Mouse (Mus musculus): Measurements from ENCODE around the gene Ccdc186. TPM values are rescaled to one million over a fixed set of nuclear protein-coding genes. Genes with fewer than 3 reads are reported as not detected.
"Not testable (repeated sequence)": the region's sequence is repeated elsewhere in the genome, so short reads cannot be mapped to it uniquely, and the experiment has no call there.

The Ccdc186 gene
- polyA plus RNA-seq, 1 experiment from 2014 or later: 25.4 TPM

DNA sequence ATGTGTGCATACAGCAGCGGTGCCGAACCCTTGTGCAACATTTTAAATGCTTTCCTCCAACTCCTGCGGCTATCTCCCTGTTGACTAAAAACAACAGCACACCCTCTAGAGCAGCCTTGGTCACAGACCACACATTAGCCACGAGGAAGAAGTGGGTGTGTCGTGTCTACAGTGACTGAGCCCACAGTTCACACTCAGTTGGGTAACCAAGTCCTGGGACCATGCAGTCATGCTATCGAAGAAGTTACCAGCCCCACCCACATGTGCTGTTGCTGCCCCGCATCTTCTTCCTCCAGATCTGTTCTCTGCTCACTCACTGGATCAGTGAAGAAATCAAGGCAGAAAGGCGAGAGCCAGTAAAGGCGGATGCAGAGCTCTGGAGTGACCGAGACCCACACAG is 65.6 kb downstream of the Ccdc186 start:
- ATAC-seq (ENCODE audit: insufficient number of reproducible peaks, insufficient read depth, low FRiP score, low read depth): no peak
- 82% methylated on average over 10 of the region's 10 CpGs for WGBS
- H3K27ac ChIP-seq (ENCODE audit: low read length): no peak overlapping the region
- no peaks in the 10 kb centered on the region for H3K4me1 ChIP-seq (ENCODE audit: control insufficient read depth, insufficient read depth, low read length)
- no peak overlapping the region for H3K9ac ChIP-seq (replicated peaks; ENCODE audit: low read depth, low read length)
- no peaks in the 10 kb centered on the region for H3K9me3 ChIP-seq (ENCODE audit: control insufficient read depth, low read depth, low read length)
- H3K27me3 ChIP-seq (ENCODE audit: control insufficient read depth, insufficient read depth, low read length): no peaks in the 10 kb centered on the region
- H3K4me3 ChIP-seq (ENCODE audit: low read depth, low read length): no peak overlapping the region
- H3K36me3 ChIP-seq (ENCODE audit: control insufficient read depth, insufficient read depth, low read length): no peaks in the 10 kb centered on the region
- H3K4me2 ChIP-seq (replicated peaks; ENCODE audit: low read depth, low read length): no peak overlapping the region

DNA sequence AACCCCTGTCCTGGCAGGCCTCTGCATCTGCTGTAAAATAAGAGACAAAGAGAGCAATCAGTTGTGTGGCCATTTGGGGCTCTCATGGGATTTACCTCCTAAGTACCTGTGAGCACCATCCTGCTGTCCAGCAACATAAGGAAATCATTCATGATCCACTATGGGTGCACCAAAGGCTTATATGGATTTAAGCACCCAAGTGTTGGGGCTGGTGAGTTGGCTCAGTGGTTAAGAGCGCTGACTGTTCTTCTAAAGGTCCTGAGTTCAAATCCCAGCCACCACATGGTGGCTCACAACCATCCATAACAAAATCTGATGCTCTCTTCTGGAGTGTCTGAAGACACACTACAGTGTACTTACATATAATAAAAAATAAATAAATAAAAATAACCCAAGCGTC is 67.5 kb downstream of the Ccdc186 start:
- 93% methylated on average over 2 of the region's 2 CpGs for WGBS
- not testable (repeated sequence) for H3K27me3 ChIP-seq (ENCODE audit: control insufficient read depth, insufficient read depth, low read length); H3K36me3 ChIP-seq (ENCODE audit: control insufficient read depth, insufficient read depth, low read length); H3K4me3 ChIP-seq (ENCODE audit: low read depth, low read length); H3K27ac ChIP-seq (ENCODE audit: low read length); ATAC-seq (ENCODE audit: insufficient number of reproducible peaks, insufficient read depth, low FRiP score, low read depth); H3K9me3 ChIP-seq (ENCODE audit: control insufficient read depth, low read depth, low read length); H3K4me1 ChIP-seq (ENCODE audit: control insufficient read depth, insufficient read depth, low read length); H3K9ac ChIP-seq (replicated peaks; ENCODE audit: low read depth, low read length); H3K4me2 ChIP-seq (replicated peaks; ENCODE audit: low read depth, low read length)

DNA sequence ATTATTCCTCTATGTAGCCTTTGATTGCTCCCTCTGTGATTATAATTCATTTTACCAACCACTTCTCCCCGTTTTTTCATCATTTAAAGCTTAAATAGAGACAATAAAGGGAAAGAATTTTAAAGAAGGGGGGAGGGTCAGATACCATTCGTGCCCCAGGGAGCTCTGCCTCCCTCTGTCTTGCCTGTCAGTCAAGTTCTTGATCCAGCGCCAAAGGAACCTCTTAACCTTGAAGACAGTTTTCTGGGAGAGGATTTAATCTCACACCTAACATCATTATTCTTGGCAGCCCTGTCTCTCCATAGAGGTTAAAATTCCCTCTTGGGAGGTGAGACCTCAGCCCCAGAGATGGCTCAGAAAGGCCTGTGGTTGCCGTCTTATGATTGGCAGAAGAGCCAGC is 71.3 kb downstream of the Ccdc186 start:
- H3K9me3 ChIP-seq (ENCODE audit: control insufficient read depth, low read depth, low read length): no peaks in the 10 kb centered on the region
- no peak overlapping the region for H3K27ac ChIP-seq (ENCODE audit: low read length)
- WGBS: 54% methylated on average over 4 of the region's 4 CpGs
- H3K4me1 ChIP-seq (ENCODE audit: control insufficient read depth, insufficient read depth, low read length): no peaks in the 10 kb centered on the region; the same call in 1 of the 2 replicates
- H3K36me3 ChIP-seq (ENCODE audit: control insufficient read depth, insufficient read depth, low read length): no peaks in the 10 kb centered on the region
- H3K9ac ChIP-seq (replicated peaks; ENCODE audit: low read depth, low read length): no peak overlapping the region
- no peaks in the 10 kb centered on the region for H3K27me3 ChIP-seq (ENCODE audit: control insufficient read depth, insufficient read depth, low read length)
- H3K4me2 ChIP-seq (replicated peaks; ENCODE audit: low read depth, low read length): no peak overlapping the region
- no peak overlapping the region for H3K4me3 ChIP-seq (ENCODE audit: low read depth, low read length)
- ATAC-seq (ENCODE audit: insufficient number of reproducible peaks, insufficient read depth, low FRiP score, low read depth): no peak

DNA sequence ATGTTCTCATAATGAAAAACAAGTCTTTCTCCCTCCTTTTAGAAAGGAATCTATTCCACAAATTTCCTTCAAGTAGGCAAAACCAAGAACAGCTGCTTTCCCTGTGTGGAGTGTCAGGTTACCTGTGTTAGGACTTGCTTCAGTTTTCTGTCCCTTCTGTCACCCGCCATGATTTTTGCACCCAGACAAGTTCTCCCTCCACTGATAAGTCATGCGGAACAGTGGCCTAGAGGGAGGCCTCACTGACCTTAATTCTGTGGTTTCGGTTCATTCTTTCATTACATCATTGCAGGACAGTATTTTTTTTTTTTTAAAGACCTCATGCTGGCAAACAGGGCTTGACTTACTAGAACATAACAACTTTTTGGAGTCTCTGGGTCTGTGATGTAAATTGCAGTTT is 72.6 kb downstream of the Ccdc186 start:
- H3K27me3 ChIP-seq (ENCODE audit: control insufficient read depth, insufficient read depth, low read length): no peaks in the 10 kb centered on the region
- WGBS: 46% methylated on average over 3 of the region's 3 CpGs

DNA sequence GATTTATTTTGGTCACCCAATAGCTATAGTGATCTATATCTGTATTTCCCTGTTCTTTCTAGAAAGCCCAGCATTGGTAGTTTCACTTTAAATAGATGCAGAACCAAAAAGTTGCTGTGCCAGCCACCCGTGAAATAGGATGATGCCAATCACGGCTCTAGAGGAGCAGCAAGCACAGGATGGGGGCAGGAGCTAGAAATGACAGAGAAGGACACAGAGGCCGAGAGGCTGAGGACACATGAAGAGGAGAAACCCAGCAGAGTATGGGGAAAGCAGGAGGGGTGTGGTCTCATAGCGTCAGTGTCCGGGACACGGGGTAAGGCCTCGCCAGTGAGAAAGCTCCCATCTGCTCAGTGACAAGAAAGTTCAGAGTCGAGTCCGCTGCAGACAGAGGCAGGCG is 74.1 kb downstream of the Ccdc186 start:
- Histone ChIP-seq H3K4me2 (replicated peaks; ENCODE audit: low read depth, low read length) (no peak overlapping the region), H3K9me3 (ENCODE audit: control insufficient read depth, low read depth, low read length) (no peaks in the 10 kb centered on the region), H3K27ac (ENCODE audit: low read length) (no peak overlapping the region), H3K4me3 (ENCODE audit: low read depth, low read length) (no peak overlapping the region), H3K9ac (replicated peaks; ENCODE audit: low read depth, low read length) (no peak overlapping the region), H3K36me3 (ENCODE audit: control insufficient read depth, insufficient read depth, low read length) (no peaks in the 10 kb centered on the region), H3K4me1 (ENCODE audit: control insufficient read depth, insufficient read depth, low read length) (no peaks in the 10 kb centered on the region; the same call in 1 of the 2 replicates), H3K27me3 (ENCODE audit: control insufficient read depth, insufficient read depth, low read length) (no peaks in the 10 kb centered on the region)
- 67% methylated on average over 10 of the region's 10 CpGs for WGBS
- no peak for ATAC-seq (ENCODE audit: insufficient number of reproducible peaks, insufficient read depth, low FRiP score, low read depth)

More for the DNA sequence above, 72.6 kb downstream of the Ccdc186 start:
- Histone ChIP-seq H3K4me2 (replicated peaks; ENCODE audit: low read depth, low read length) (no peak overlapping the region), H3K9ac (replicated peaks; ENCODE audit: low read depth, low read length) (no peak overlapping the region), H3K27ac (ENCODE audit: low read length) (no peak overlapping the region), H3K9me3 (ENCODE audit: control insufficient read depth, low read depth, low read length) (no peaks in the 10 kb centered on the region), H3K4me3 (ENCODE audit: low read depth, low read length) (no peak overlapping the region), H3K4me1 (ENCODE audit: control insufficient read depth, insufficient read depth, low read length) (no peaks in the 10 kb centered on the region; the same call in 1 of the 2 replicates), H3K36me3 (ENCODE audit: control insufficient read depth, insufficient read depth, low read length) (no peaks in the 10 kb centered on the region)
- no peak for ATAC-seq (ENCODE audit: insufficient number of reproducible peaks, insufficient read depth, low FRiP score, low read depth)

DNA sequence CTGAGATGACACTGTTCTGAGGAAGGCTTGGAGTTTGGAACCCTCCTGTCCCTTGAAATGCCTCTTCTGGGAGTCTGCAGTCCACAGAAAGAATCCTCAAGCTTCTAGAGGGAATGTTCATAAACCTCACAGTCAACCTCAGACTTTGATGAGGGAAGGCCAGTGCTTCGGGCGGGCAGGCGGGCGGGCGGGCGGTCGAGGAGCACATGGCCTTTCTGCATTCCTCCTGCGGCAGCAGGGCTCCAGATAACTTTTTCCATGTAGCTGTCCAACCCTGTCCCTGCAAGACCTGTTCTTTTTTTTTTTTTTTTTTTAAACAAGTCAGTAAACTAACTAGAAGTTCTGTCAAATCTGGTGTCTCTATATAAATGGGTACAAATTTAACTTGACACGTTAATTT is 75.4 kb downstream of the Ccdc186 start:
- no peak overlapping the region for H3K9ac ChIP-seq (replicated peaks; ENCODE audit: low read depth, low read length)
- H3K4me1 ChIP-seq (ENCODE audit: control insufficient read depth, insufficient read depth, low read length): peaks cover 5% of the 10 kb centered on the region; the same call in 1 of the 2 replicates
- no peak overlapping the region for H3K4me2 ChIP-seq (replicated peaks; ENCODE audit: low read depth, low read length)
- ATAC-seq (ENCODE audit: insufficient number of reproducible peaks, insufficient read depth, low FRiP score, low read depth): no peak
- no peak overlapping the region for H3K27ac ChIP-seq (ENCODE audit: low read length)
- H3K4me3 ChIP-seq (ENCODE audit: low read depth, low read length): no peak overlapping the region
- 85% methylated on average over 9 of the region's 9 CpGs for WGBS
- H3K9me3 ChIP-seq (ENCODE audit: control insufficient read depth, low read depth, low read length): no peaks in the 10 kb centered on the region
- H3K36me3 ChIP-seq (ENCODE audit: control insufficient read depth, insufficient read depth, low read length): no peaks in the 10 kb centered on the region
- no peaks in the 10 kb centered on the region for H3K27me3 ChIP-seq (ENCODE audit: control insufficient read depth, insufficient read depth, low read length)

DNA sequence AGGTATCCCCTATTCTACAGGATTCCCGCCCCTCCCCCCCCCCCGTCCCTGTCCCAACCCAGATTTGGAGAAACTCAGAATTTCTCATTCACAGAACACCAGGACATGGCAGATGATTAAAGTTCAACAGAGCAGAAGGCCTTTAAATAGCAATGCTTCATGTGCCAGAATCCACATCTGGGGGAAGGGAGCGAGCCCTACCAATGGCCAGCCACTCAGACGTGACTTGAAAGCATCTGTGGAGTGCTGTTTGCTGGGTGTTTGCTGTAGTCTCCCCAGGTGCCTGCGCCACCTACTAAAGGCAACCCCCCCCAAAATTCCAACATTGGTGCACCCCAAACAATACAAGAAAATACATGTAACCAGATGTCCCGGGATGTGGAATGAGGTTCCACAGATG is 76.5 kb downstream of the Ccdc186 start:
- no peaks in the 10 kb centered on the region for H3K9me3 ChIP-seq (ENCODE audit: control insufficient read depth, low read depth, low read length)
- H3K4me3 ChIP-seq (ENCODE audit: low read depth, low read length): no peak overlapping the region
- H3K4me2 ChIP-seq (replicated peaks; ENCODE audit: low read depth, low read length): no peak overlapping the region
- no peaks in the 10 kb centered on the region for H3K36me3 ChIP-seq (ENCODE audit: control insufficient read depth, insufficient read depth, low read length)
- WGBS: 78% methylated on average over 6 of the region's 6 CpGs
- H3K27me3 ChIP-seq (ENCODE audit: control insufficient read depth, insufficient read depth, low read length): no peaks in the 10 kb centered on the region
- peaks cover 5% of the 10 kb centered on the region; the same call in 1 of the 2 replicates for H3K4me1 ChIP-seq (ENCODE audit: control insufficient read depth, insufficient read depth, low read length)
- H3K9ac ChIP-seq (replicated peaks; ENCODE audit: low read depth, low read length): no peak overlapping the region
- H3K27ac ChIP-seq (ENCODE audit: low read length): no peak overlapping the region
- ATAC-seq (ENCODE audit: insufficient number of reproducible peaks, insufficient read depth, low FRiP score, low read depth): no peak

DNA sequence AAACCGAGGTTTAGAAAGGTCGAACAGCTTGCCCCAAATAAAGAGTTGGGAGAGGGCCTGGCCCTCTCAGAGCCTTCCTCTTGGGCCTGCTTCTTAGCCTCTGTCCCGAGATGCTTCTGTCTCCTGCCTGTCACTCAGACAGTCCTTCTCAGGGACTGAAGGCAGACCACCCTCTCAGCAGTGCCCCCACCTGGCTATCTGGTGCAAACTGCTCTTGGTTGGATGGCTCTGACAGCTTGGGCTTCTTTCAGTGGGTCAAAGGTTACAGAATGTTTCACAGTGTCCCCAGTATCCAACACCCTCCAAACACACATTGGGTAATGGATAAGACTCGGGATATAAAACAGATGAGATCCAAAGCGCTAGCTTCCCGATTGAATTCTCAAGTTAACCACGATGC is 76.9 kb downstream of the Ccdc186 start:
- 77% methylated on average over 7 of the region's 7 CpGs for WGBS

More for the DNA sequence above, 76.9 kb downstream of the Ccdc186 start:
- Histone ChIP-seq H3K4me3 (ENCODE audit: low read depth, low read length) (no peak overlapping the region), H3K9me3 (ENCODE audit: control insufficient read depth, low read depth, low read length) (no peaks in the 10 kb centered on the region), H3K27ac (ENCODE audit: low read length) (no peak overlapping the region), H3K4me2 (replicated peaks; ENCODE audit: low read depth, low read length) (no peak overlapping the region), H3K4me1 (ENCODE audit: control insufficient read depth, insufficient read depth, low read length) (peaks cover 5% of the 10 kb centered on the region; the same call in 1 of the 2 replicates), H3K36me3 (ENCODE audit: control insufficient read depth, insufficient read depth, low read length) (no peaks in the 10 kb centered on the region), H3K9ac (replicated peaks; ENCODE audit: low read depth, low read length) (no peak overlapping the region), H3K27me3 (ENCODE audit: control insufficient read depth, insufficient read depth, low read length) (no peaks in the 10 kb centered on the region)
- ATAC-seq (ENCODE audit: insufficient number of reproducible peaks, insufficient read depth, low FRiP score, low read depth): no peak
